Mouse (Mus musculus) central nervous system, embryonic 11.5 days (tissue): ENCODE results near the gene Cep63. TPM values are rescaled to one million over a fixed set of nuclear protein-coding genes. Genes with fewer than 3 reads are reported as not detected.

Source experiments
- polyA plus RNA-seq: library from polyadenylated mRNA; depleted of rRNA; stranded (reverse); fragments of >200 nt; gene quantifications from 2 replicates; pipeline ENCODE4 v1.2.3, GENCODE M21; 2012; rRNA removed

The Cep63 gene
- polyA plus RNA-seq: 30.0 and 40.3 TPM in 2 replicates

DNA sequence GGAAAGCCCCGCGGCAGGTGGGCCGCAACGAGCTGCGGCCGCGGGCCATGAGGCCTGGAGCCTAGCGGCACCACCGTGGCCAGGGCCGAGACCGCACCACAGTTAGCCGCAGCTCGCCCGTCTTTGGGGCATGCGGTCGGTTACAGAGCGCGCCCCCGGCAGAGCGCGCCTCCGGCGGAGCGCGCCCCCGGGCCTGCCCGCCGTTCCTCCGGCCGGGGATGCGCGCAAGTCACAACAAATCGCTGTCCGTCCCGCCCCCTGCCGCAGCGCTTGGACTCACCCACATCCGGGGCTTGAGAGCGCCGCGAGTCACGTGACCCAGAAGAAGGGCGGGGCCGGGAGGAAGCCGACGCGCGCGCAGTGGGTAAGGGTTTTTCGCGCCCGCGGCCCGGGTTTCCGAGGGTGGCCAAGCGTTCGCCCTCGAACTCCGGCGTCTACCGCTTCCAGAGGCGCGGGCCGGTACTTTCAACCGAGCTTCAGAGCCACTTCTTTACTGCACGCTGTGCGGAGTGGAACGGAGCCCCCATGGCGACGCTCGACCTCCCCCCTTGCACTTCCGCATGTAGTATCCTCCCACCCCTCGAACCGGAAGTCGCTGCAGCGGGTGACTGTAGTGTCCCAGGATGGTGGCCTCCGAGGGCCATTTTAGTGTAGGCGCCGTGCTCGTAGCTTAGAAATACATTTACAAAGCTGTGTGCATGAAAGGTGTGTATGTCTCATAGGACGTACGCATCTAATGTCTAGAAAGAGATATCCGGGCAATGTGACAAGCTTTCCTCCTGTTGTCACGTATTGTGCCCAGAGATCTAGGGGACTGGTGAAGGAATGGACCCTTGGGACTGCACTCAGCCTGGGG, at the start of gene Cep63, which contains the start of gene Anapc13:
Gene Cep63, minus strand, starts transcription at position 552 of the 856 bp plus-strand sequence.
Gene Anapc13, plus strand, starts transcription at position 314 of the 856 bp plus-strand sequence.

Other genes starting within 250 kb of the Cep63 start
- gene Ky, start 120.8 kb downstream of the Cep63 start, polyA plus RNA-seq: 0.32 and 0.42 TPM in 2 replicates
- gene Anapc13, start 238 bp downstream of the Cep63 start, polyA plus RNA-seq: 256 and 281 TPM in 2 replicates
- 53.6 and 69.4 TPM in 2 replicates for gene Amotl2, start 90.1 kb upstream of the Cep63 start, polyA plus RNA-seq
- 56.6 and 62.7 TPM in 2 replicates for gene Ryk, start 208.4 kb upstream of the Cep63 start, polyA plus RNA-seq